Mouse (Mus musculus): Measurements from ENCODE around the gene Faap20.

GRCm38 (mm10) chr4:155267639-155268175, 18.1 kb downstream of the Faap20 start:
- no peak for TF ChIP-seq CTCF (IDR thresholded peaks at IDR 0.05; ENCODE audit: low read depth, low read length)
- TF ChIP-seq POLR2A (IDR thresholded peaks at IDR 0.05; ENCODE audit: borderline replicate concordance, low read depth, low read length) = no peak

Data from bone marrow macrophage, adult 2 months (primary cell).